Mouse (Mus musculus) right cerebral cortex, postnatal 4 days (tissue): ENCODE results near the gene Mgp.
"Not testable (repeated sequence)": the region's sequence is repeated elsewhere in the genome, so short reads cannot be mapped to it uniquely, and the experiment has no call there.

ENCODE experiments used
- DNase-seq: peaks from one replicate; pipeline ENCODE4 v3.0.0-alpha.2; 2022

Mgp gene

DNA sequence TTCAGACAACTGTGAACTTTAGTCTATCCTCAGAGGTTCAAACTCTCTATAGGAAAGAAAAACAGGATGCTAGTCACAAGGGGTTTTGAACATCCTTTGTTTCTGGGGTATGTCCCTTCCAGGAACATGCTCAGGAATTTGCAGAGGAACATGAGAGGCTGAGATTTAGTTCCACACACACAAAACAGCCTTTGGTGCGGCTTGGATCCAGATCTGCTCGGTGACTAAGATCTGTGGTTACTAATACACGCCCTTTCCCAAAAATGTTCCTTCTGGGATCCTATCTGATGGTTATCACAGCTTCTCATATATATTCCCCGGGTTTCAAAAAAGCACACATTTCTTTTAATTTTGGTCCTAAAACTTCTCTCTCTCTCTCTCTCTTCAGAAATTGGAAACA, 22.2 kb upstream of the Mgp start:
- no peak for DNase-seq

DNA sequence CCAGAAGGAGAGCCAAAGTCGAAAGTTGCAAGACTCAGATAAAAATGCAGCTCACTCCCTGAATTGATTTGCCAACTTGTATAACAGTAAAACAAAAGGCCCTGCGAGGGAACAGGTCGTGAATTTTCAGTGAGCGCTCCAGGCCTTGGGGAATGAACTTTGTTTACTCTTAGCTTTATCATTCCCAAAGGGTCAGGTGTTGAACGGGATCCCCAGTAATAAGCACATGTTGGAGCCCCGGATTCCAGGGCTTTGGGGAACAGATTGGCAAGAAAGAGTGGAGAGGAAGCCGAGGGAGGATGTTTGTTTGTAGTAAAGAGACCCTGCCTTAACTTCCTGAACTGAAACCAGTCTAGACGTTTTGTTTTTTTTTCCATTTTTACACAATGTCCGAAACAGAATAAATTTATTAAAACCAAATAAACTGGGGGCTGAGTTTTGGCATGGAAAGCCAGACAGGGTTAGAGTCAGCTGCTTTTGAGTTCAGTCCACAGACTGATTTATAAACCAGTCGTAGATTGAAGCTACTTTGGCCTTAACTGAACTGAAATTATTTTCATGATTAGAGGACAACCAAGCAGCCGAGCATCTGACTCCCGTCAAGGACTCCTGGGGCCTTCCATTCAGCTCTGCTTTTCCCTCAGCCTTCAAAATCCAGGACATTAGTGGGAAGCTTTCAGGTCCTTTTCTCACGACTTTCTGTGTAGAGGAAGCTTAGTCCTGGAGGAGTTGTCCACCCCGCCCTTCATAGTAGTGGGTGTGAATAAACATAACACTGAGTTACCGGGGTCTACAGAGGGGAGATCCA, 19.1 kb upstream of the Mgp start:
- DNase-seq: no peak

DNA sequence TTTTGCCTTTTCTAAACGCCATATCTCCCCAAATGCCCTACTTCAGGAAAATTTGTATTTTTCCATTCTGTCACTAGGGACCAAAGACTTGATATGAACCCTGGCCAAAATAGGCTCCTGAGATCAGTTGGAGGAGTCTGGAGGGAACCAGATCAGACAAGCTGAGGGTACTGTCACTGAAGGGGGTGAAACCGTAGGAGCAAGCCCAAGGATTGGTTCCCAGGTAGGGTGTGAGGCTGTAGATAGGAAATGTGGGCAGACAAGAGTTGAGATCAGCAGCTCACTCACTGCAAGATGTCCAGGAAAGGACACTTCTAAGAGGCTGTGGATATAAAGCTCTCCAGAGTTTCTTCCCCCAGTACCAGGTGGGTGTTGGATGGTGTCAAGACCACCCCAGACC, 16.4 kb upstream of the Mgp start:
- DNase-seq: no peak

DNA sequence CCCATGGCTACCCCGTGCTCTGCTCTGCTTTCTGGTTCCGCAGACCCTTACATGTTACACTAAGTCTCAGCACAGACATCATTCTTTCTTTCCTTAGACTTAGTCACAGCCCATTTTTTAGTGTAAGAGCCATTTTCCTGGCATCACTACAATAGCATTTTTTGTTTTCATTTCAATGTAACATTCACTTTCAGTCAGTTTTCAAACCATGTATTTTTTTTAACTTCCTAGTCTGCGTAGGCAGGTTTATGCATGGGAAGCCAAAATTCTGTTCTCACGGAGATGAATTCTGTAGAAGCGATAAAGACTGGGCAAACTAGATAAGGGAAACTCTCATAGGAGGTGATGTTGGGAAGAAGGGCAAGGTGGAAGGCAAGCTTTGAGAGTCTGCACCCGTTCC, 13.9 kb upstream of the Mgp start:
- DNase-seq: no peak

DNA sequence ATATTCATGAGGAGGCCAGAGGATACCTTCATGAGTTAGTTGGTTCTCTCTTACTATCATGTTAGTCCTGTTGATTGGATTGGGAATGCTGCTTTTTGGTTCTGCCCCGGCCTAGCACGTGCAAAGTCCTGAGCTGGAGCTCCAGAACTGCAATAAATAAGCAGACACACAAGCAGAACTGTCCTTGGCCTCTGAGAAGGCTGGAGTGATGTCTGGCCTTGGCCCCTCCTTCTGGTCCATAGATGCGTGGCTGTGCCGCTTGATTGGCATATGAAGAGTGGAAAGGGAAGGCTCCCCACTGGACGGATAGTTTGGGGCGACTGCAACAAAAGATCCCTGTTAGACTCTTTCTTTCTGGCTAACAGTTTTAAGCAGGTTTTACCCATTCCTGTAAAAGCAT, 13.4 kb upstream of the Mgp start:
- no peak for DNase-seq

DNA sequence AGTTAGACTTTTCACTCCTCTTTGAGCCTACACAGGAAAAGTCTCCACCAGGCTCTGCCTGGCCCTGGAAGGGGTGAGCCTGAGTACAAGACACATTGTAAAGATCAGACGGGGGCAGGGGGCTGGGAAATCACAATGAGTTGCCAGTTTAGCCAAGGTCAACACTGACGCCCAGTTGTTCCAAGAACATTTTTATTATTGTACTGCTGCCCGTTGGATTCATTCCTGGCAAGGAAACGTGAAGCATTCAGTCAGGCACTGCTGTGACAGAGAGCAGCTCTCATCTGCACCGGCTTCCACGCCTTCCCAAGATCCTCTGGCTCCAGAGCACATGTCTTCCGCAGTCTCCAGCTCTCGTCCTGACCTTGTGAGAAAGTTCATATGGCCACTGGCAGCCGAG, 12.2 kb upstream of the Mgp start:
- no peak for DNase-seq

DNA sequence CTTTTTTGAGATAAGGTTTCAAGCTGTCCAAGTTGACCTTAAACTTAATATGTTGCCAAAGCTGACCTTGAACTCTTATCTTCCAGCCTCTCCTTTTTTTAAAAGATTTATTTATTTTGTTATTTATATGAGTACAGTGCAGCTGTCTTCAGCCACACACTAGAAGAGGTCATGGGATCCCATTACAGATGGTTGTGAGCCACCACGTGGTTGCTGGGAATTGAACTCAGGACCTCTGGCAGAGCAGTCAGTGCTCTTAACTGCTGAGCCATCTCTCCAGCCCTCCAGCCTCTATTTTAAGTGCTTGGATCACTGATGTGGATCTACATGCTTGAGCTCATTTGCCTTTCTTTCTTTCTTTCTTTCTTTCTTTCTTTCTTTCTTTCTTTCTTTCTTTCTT, 9.1 kb upstream of the Mgp start:
- not testable (repeated sequence) for DNase-seq

DNA sequence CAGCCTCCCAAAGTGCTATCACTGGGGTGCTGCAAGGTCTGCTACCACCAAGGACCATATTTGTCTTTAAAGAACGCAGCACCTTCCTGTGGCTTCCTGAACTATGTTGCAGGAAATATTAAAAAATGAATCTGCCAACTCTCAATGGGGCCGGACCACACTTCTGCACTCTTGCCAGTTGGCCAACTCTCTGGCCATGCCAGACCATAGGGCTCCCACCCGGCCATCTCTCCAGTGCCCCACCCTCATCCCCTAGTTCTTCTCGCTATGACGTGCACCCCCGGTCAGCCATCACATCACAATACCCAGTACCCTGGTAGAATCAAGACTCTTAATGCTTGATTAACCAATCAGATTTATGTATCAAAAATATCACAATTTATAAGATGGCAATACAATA, 8.3 kb upstream of the Mgp start:
- no peak for DNase-seq

DNA sequence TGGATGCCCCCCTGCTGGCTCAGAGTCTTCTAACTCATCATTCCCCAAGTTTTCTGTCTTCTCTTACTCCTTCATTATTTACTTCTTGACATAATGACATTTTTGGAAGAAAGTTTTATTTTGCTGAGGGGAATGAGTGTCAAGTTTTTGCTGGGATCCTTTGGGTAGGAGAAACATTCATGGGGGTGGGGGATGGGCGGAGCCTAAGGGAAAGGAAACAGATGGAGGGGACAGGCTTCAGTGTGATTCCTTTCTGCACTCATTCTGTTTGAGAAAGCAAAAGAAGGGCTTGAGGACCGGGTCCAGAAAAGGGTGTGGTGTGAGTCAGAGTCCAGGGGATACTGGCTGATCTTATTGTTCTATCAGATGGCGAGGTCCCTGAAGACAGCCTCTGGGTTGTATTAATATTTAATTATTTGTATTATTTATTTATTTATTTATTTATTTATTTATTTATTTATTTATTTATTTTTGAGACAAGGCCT, 7.8 kb upstream of the Mgp start:
- DNase-seq: no peak

DNA sequence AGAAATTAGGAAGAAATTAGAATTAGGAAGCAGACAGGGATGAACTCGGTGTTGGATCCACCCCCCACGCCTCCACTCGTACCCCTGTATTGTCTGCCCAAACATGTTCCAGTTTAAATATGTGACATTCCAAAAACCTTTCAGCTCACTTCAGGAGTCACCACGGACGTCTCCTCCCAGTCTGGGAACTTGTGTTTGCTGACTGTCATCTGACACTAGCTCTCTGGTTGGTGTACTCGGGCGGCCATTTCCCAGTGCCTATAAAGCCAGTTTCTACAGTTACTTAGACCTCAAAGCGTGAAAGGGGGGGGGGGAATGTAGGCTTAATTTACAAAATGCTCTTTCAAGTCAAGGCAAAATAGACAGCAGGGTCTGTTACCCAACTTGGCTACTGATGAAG, 6.1 kb upstream of the Mgp start:
- DNase-seq: no peak

DNA sequence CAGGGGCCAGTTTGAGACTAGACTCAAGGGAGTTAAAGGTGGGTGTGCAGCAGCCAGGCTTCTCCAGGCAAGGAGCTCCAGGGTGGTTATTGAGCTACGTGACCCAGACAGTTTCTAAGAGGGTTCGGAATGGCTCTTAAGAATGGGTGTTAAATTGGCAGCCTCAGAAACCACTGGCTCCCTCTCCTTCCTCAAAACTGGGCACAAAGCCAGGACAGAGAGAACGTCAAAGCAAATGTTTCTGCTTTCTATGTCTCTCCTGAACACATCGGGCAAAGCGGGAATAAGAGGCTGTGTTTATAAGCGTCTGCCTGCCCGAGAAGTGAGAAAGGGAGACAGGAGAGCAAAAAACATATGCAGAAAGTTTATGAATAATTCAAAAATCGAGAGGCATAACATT, 1.0 kb downstream of the Mgp start:
- peak; percentile 20 for DNase-seq

DNA sequence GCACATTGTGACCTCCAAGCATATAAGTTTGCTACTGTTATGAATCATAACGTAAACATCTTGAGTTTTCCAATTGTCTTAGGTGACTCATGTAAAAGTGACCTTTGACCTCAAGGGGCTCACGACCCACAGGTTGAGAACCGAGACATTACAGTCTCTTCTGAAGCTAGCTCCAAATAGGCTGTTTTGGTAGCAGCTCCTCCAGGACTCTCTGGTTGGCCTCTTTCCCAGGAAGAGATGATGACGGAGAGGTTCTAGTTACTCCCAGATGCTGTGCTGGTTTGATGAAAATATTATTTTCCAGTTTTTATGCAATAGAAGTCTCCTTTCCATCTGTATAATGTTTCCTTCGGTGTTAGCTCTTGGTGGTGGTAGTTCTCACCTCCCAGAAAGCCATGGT, 6.7 kb downstream of the Mgp start:
- no peak for DNase-seq

DNA sequence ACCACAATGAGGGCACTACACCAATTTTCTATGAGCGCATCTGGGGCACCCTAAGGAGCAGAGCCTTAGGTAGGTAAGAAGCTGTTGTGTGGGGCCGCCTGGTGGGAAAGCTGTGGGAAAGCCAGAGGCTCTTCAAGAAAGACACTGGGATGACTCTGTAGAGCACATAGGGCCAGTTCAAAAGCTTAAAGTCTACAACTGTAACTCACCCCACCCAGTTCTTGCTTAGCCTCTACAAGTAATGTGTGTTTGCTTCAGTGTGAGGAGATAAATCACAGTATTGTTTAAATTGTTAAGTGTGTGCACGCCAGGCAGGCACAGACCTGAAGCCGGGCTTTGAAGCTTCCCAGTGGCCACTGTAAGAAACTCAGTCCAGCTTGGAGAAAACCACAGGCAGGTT, 9.5 kb downstream of the Mgp start:
- DNase-seq: no peak

DNA sequence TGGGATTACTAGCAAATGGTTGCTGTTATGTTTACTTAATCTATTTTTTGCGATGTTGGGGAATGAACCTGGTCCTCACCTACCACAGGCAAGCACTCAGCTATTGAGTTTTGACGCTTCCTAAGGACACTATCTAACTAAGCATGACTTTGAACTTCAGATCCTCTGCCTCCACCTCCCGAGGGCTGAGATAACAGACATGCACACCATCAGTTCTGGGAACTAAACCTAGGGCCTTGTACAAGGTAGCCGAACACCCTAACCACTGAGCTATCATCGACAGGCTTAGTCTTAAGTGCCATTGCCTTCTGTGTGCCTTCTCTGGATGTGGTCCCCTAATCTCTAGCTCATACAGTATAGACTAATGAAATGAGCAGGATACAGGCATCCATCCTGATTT, 10.3 kb downstream of the Mgp start:
- no peak for DNase-seq

DNA sequence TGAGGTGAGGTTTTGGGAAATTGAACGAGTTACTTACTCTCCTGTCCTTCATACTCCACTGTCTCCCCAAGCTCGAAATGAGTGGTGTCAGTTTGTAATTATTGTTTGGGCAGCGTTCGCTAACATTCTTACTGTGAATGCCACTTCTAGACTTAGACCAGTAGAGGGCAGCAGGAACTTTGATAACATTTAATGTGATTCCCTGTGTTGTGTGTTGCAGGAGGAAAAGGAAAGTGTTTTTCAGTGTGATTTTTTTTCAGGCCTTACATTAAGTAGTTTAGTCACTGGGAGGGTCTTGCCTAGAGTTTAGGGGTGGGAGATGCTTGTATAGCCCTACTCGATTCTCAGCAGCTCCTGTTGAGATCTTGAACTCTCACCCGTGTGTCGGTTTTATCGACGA, 14.6 kb downstream of the Mgp start:
- no peak for DNase-seq

DNA sequence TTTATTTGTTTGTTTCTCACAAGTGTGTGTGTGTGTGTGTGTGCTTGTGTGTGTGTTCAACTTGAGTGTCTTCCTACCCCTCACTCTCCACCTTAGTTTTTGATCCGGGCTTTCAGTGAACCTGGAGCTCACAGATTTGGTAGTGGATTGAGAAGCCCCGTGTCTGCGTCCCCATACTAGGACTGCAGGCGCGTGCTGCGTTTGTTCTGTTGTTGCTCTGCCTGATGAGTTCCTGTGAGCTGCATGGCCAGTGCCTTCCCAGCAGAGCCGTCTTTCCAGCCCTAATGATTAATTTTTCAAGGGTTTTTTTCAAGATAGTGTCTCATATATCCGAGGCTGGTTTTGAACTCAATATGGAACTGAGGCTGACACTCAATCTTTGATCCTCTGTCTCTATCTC, 17.2 kb downstream of the Mgp start:
- no peak for DNase-seq

DNA sequence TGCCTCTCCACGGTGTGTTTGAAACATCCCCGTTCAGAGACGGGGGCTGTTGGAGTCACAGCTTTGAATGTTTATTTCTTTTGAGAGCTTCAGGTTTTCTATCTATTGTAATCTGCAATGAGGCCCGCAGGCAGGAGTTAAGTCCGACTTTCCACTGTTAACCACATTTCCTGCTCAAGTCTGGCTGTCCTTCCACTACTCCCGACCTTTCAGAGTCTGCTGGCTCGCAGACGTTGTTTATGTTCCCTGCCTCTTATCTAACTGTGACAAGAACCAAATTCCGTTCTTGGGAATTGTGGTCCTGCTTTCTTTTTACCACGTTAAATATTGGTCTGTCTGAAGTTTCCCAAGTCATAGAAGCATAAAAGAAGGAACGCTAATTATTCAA, 17.8 kb downstream of the Mgp start:
- no peak for DNase-seq

DNA sequence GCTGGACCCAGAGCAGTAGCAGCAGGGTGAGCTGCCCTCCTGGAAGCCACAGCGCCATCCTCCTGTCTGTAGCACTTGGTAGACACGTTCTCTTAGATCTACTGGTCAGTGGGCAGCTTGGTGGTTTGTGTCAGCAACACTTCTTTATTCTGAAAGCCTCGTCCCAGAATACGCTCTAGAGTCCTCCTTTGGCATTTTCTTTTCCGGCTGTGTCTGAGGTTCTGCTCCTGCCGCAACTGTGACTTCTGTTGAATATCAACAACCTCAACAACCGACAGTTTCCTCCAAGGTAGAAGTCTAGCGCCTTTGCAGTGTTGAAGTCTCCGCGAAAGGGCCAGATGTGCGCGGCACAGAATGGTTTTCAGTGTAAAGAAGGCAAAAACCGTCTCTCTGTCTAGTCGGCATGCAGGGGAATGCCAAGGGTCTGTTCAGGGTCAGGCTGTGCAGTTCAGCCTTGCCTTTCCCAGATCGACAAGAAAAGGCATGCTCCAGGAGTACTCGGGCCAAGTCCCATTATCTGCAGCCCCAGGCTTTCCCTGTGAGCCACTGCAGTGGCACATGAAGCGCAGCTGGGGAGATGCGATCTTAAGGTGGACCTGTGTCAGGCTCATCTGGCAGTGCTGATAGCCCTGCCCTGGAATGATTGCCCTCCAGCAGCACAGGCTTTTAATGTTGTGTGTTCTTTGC, 18.3 kb downstream of the Mgp start, which contains the start of gene Art4:
Gene Art4 (minus strand): TSS at position 548 of the 687 bp plus-strand sequence.
- DNase-seq: no peak

DNA sequence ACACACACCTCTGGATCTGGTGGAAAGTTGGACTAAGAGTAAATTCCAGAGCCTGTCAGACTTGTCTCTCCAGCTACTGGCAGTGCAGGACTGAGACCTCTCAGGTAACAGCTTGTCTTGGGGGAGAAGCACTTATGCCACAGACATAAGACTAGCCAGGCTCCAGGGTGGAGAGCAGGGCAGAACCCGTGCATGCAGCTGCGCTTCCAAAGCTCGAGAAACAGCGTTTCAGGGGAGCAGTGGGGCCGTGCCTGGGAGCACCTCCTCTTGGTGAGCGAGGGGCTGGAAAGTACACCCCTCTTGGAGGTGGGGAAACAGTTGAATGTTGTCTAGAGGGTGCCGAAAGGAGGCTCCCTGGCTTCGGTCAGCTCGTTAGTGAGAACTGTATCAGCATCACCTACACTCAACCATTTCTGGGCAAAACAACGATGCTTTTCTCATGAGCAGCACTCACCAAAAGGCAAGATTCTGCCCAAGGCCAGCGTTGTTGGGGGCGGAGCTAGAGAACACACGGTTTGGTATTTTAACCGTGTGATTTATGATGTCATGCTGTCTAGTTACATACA, 19.5 kb downstream of the Mgp start:
- no peak for DNase-seq

DNA sequence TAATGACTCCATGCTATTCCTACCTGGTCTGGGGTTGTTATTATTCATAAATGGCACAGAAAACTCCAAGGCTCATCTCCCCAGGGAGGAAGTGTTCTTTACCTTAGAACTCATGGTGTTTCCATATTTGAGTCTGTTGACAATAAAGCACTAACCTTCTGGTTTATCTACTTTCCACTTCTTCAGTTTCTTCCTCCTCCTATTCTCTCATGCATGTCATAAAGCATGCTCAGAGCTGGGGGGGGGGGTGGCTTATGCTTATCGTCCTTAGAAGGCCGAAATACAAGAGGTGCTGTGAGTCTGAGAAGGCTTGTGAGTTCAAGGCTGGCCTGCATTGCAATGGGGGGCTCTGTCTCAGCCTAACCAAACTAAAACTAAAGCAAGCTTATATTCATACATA, 20.4 kb downstream of the Mgp start:
- DNase-seq: no peak

DNA sequence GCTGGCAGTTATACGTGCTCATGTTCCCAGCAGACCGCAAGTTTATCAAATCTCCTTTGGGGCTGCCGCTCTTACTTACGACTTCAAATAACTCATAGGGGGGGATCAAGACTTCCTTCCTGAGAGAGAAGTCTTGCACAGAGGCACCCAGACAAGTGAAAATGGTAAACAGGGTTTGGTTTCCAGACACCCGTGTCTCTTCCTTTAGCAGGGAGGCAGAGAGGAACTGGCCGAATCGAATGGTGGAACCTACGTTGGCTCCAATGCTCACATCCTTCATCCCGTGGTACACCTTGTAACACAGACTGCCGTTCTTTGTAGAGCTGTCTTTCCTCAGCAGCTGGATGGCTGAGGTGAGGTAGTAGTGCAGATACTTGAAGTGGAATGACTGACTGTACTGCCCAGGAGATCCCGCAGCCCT, 21.3 kb downstream of the Mgp start:
- no peak for DNase-seq

DNA sequence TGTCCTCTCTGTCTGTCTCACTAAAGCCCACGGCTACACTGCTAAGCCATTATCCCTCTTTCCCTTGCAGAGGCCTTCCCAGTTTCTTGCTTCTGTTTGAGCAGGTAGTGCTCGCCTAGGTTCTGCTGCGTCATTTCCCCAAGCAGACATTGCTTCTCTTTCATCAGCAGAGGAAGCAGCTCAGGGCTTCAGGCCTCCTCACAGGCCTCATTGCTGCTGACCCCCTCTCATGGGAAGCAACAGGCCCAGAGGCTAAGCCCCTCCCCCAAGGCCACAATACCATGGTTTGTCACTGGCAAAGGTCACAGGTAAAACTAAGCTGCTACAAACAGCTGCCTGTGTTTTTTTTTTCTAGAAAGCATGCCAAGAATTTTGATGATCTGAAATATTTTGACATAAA, 22.9 kb downstream of the Mgp start:
- DNase-seq: no peak

DNA sequence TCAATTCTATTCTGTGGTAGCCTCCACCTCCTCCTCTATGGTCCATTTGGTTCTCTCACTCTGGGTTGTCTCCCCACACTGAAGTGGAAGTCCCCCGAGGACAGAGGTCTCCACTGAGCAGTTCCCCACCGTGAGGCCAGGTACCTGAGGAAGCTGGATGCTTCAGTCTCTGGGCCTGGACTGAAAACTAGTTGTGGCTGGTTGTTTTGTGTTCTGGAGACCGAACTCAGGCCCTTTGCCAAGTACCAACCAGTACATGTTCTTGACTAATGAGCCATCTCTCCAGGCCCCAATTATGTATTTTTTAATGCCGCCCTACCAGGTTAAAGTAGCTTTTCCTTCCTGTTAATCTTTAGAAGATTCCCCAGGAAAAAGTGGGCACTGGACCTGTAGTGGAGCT, 23.3 kb downstream of the Mgp start:
- no peak for DNase-seq

DNA sequence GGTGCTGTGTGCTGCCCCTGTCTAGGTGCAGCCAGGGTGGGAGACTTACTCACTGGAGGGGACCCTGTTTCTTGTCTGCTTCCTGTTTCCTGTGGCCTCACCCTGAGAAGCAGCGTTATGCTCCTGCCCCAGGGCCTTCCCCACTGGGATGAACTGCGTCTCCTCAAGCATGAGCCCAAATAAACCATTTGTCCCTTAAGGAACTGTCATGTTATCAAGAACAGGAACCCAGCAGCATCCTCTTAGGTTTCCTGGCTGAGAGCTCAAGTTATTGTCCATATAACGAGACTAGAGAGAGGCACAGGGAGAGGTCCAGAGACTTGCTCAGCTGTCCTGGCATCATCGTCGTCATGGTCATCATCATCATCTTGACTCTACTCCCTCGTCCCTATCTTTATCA, 25.4 kb downstream of the Mgp start:
- DNase-seq: no peak
